Comparison of ENCODE assay signal across 7 mouse cellular contexts in the genomic region with DNA sequence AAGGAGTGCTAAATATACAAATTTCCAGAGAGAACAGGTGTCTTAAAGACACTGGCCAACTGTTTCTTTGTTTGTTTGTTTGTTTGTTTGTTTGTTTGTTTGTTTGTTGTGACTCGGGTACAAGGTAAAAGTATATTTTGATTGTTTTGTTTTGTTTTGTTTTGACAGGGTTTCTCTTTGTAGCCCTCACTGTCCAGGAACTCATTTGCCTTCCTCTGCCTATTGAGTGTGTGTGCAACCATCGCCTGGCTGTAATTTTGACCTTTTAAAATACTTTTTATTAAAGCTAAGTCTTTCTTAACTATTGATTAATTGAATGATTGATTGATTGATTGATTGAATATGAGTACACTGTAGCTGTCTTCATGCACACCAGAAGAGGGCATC. TPM values are rescaled to one million over a fixed set of nuclear protein-coding genes. Genes with fewer than 3 reads are reported as not detected.
A peak's percentile ranks its signal among the peaks of the same experiment; 100 is the strongest.
DNase-seq lines count a peak whose midpoint lies in the region; ATAC-seq and TF ChIP-seq lines count a peak whose summit lies in the region.

No protein-coding gene starts in this region.

- no peaks in the 10 kb centered on the region; the same call in 1 of the 2 replicates for H3K79me2 ChIP-seq in liver, adult 2 months (ENCODE audit: control insufficient read depth, insufficient read depth, low read length)

- H3K36me3 ChIP-seq in liver, adult 2 months (ENCODE audit: control insufficient read depth, insufficient read depth, low read length) = no peaks in the 10 kb centered on the region
- H3K36me3 ChIP-seq in forebrain, embryonic 13.5 days (ENCODE audit: poor library complexity, severe bottlenecking) = peaks cover 12% of the 10 kb centered on the region
- peaks cover 20% of the 10 kb centered on the region for H3K36me3 ChIP-seq in limb, embryonic 13.5 days
- H3K36me3 ChIP-seq in neural tube, embryonic 15.5 days = 0 out of 2 replicates have a peak, but pooled peaks cover 12% of the 10 kb centered on the region

- no peak for TF ChIP-seq POLR2A in liver, adult 2 months (IDR thresholded peaks at IDR 0.05; ENCODE audit: extremely low read depth, insufficient read depth, low read length)

- H3K4me3 ChIP-seq in liver, adult 2 months (ENCODE audit: insufficient read depth, low read depth, low read length) = peak overlapping the region; percentile 99; the same call in 1 of the 2 replicates
- peak overlapping the region; percentile 72 for H3K4me3 ChIP-seq in forebrain, embryonic 13.5 days
- H3K4me3 ChIP-seq in limb, embryonic 13.5 days = peak overlapping the region; percentile 64
- peak overlapping the region; percentile 73 for H3K4me3 ChIP-seq in neural tube, embryonic 15.5 days (replicated peaks)

- no peaks in the 10 kb centered on the region for H3K27me3 ChIP-seq in liver, adult 2 months (ENCODE audit: control insufficient read depth, insufficient read depth, low read length)
- no peaks in the 10 kb centered on the region for H3K27me3 ChIP-seq in forebrain, embryonic 13.5 days
- no peaks in the 10 kb centered on the region for H3K27me3 ChIP-seq in limb, embryonic 13.5 days
- H3K27me3 ChIP-seq in neural tube, embryonic 15.5 days (replicated peaks) = no peaks in the 10 kb centered on the region

- ATAC-seq in forebrain, embryonic 13.5 days = peak; percentile 41; the same call in 1 of the 2 replicates
- ATAC-seq in limb, embryonic 13.5 days (ENCODE audit: low FRiP score, low read depth) = 0 out of 2 replicates have a peak, but pooled peaks have one; percentile 16
- ATAC-seq in neural tube, embryonic 15.5 days (ENCODE audit: low FRiP score) = peak; percentile 17; the same call in 1 of the 2 replicates

- H3K27ac ChIP-seq in liver, adult 2 months (replicated peaks; ENCODE audit: insufficient read depth, low read depth, low read length) = no peak overlapping the region
- H3K27ac ChIP-seq in forebrain, embryonic 13.5 days = no peak overlapping the region
- no peak overlapping the region for H3K27ac ChIP-seq in limb, embryonic 13.5 days
- no peak overlapping the region for H3K27ac ChIP-seq in neural tube, embryonic 15.5 days (replicated peaks)

- TF ChIP-seq CTCF in liver, adult 2 months (IDR thresholded peaks at IDR 0.05; ENCODE audit: low read depth, low read length) = no peak

- H3K9ac ChIP-seq in liver, adult 2 months (ENCODE audit: low read depth, low read length) = no peak overlapping the region
- no peak overlapping the region for H3K9ac ChIP-seq in forebrain, embryonic 13.5 days
- H3K9ac ChIP-seq in limb, embryonic 13.5 days = no peak overlapping the region
- no peak overlapping the region for H3K9ac ChIP-seq in neural tube, embryonic 15.5 days (replicated peaks)

- H3K9me3 ChIP-seq in forebrain, embryonic 13.5 days (replicated peaks) = no peaks in the 10 kb centered on the region
- no peaks in the 10 kb centered on the region for H3K9me3 ChIP-seq in limb, embryonic 13.5 days
- H3K9me3 ChIP-seq in neural tube, embryonic 15.5 days (replicated peaks) = no peaks in the 10 kb centered on the region

- H3K4me1 ChIP-seq in liver, adult 2 months (ENCODE audit: control insufficient read depth, insufficient read depth, low read length) = no peaks in the 10 kb centered on the region
- peaks cover 8% of the 10 kb centered on the region for H3K4me1 ChIP-seq in forebrain, embryonic 13.5 days
- H3K4me1 ChIP-seq in limb, embryonic 13.5 days = peaks cover 3% of the 10 kb centered on the region
- H3K4me1 ChIP-seq in neural tube, embryonic 15.5 days = peaks cover 6% of the 10 kb centered on the region

- peak overlapping the region; percentile 69 for H3K4me2 ChIP-seq in forebrain, embryonic 13.5 days
- H3K4me2 ChIP-seq in limb, embryonic 13.5 days (replicated peaks) = peak overlapping the region; percentile 66
- H3K4me2 ChIP-seq in neural tube, embryonic 15.5 days = peak overlapping the region; percentile 65

- DNase-seq in liver, adult 2 months (ENCODE audit: extremely low read depth, low read depth, low spot score) = no peak
- no peak for DNase-seq in liver
- no peak for DNase-seq in layer of hippocampus, adult 9-10 months (ENCODE audit: low spot score)
- no peak for DNase-seq in testis, postnatal 14 days (ENCODE audit: low spot score)

- WGBS in liver, adult 2 months = 26% methylated on average over 2 of the region's 2 CpGs
- WGBS in forebrain, embryonic 13.5 days = 56% methylated on average over 2 of the region's 2 CpGs
- WGBS in limb, embryonic 13.5 days = 68% methylated on average over 2 of the region's 2 CpGs
- WGBS in neural tube, embryonic 15.5 days = 68% methylated on average over 2 of the region's 2 CpGs

RNA-seq across cellular contexts. Expression of gene Fuk, which starts 0.3 kb away (rescaled TPM):
- 6.3 and 6.7 TPM in 2 replicates for total RNA-seq in liver, adult 2 months (2014; rRNA removed)
- polyA plus RNA-seq in liver, adult 2 months (2012; rRNA removed) = 11.2 and 11.4 TPM in 2 replicates
- polyA plus RNA-seq in forebrain, embryonic 13.5 days (2015; fragmentation: Nextera tagmentation; extraction: Ambion mirVana) = 8.8 and 10.3 TPM in 2 replicates
- 14.7 and 16.1 TPM in 2 replicates for polyA plus RNA-seq in limb, embryonic 13.5 days (2015; fragmentation: Nextera tagmentation; extraction: Ambion mirVana)
- polyA plus RNA-seq in neural tube, embryonic 15.5 days (2015; fragmentation: Nextera tagmentation; extraction: Ambion mirVana) = 7.3 and 7.5 TPM in 2 replicates

RNA-seq across cellular contexts. Expression of gene St3gal2, which starts 17.1 kb away (rescaled TPM):
- 0.83 and 1.3 TPM in 2 replicates for total RNA-seq in liver, adult 2 months (2014; rRNA removed)
- polyA plus RNA-seq in liver, adult 2 months (2012; rRNA removed) = 1.2 and 1.5 TPM in 2 replicates
- polyA plus RNA-seq in forebrain, embryonic 13.5 days (2015; fragmentation: Nextera tagmentation; extraction: Ambion mirVana) = 17.1 and 18.1 TPM in 2 replicates
- polyA plus RNA-seq in limb, embryonic 13.5 days (2015; fragmentation: Nextera tagmentation; extraction: Ambion mirVana) = 31.7 and 34.5 TPM in 2 replicates
- polyA plus RNA-seq in neural tube, embryonic 15.5 days (2015; fragmentation: Nextera tagmentation; extraction: Ambion mirVana) = 23.1 and 24.4 TPM in 2 replicates

RNA-seq across cellular contexts. Expression of gene Sf3b3, which starts 56.0 kb away (rescaled TPM):
- 20.6 and 23.8 TPM in 2 replicates for total RNA-seq in liver, adult 2 months (2014; rRNA removed)
- polyA plus RNA-seq in liver, adult 2 months (2012; rRNA removed) = 10.8 and 12.1 TPM in 2 replicates
- polyA plus RNA-seq in forebrain, embryonic 13.5 days (2015; fragmentation: Nextera tagmentation; extraction: Ambion mirVana) = 136 and 153 TPM in 2 replicates
- 160 and 171 TPM in 2 replicates for polyA plus RNA-seq in limb, embryonic 13.5 days (2015; fragmentation: Nextera tagmentation; extraction: Ambion mirVana)
- 79.6 and 97.3 TPM in 2 replicates for polyA plus RNA-seq in neural tube, embryonic 15.5 days (2015; fragmentation: Nextera tagmentation; extraction: Ambion mirVana)

RNA-seq across cellular contexts. Expression of gene Cog4, which starts 56.2 kb away (rescaled TPM):
- total RNA-seq in liver, adult 2 months (2014; rRNA removed) = 73.9 and 75.4 TPM in 2 replicates
- 27.8 and 29.4 TPM in 2 replicates for polyA plus RNA-seq in liver, adult 2 months (2012; rRNA removed)
- 61.4 and 62.1 TPM in 2 replicates for polyA plus RNA-seq in forebrain, embryonic 13.5 days (2015; fragmentation: Nextera tagmentation; extraction: Ambion mirVana)
- 80.8 and 86.4 TPM in 2 replicates for polyA plus RNA-seq in limb, embryonic 13.5 days (2015; fragmentation: Nextera tagmentation; extraction: Ambion mirVana)
- 74.1 and 78.9 TPM in 2 replicates for polyA plus RNA-seq in neural tube, embryonic 15.5 days (2015; fragmentation: Nextera tagmentation; extraction: Ambion mirVana)
